25 mouse cellular contexts compared by ENCODE assay signal in the genomic region with DNA sequence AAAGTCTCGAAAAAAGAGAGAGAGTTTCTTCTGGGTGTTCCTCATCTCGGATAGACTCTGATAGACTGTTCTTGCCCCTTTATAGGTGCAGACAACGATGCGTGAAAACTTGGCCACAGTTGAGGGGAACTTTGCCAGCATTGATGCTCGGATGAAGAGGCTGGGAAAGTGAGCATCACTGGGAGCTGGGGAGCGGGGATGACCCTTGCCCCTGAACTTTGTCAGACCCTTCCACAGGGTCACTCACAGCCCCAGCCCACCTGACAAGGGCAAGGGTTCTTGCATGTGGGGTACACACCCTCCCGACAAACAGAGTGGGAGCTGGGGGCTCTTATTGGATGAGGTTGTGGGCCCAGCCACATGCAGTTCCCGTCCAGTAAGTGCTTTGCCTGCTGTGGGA. TPM values are rescaled to one million over a fixed set of nuclear protein-coding genes. Genes with fewer than 3 reads are reported as not detected.
DNase-seq lines count a peak whose midpoint lies in the region; ATAC-seq and TF ChIP-seq lines count a peak whose summit lies in the region.
"Had no signal": no experiment of that assay in that cellular context is flagged by ENCODE, and none has a peak within 500 bp of the region (broad histone marks: within the 10 kb centered on the region; RNA-seq: fewer than 3 reads in every experiment).

No protein-coding gene starts in this region.

- peaks cover 89% of the 10 kb centered on the region for H3K36me3 ChIP-seq in kidney, embryonic 14.5 days (ENCODE audit: control insufficient read depth, insufficient read depth, low read length)
- peaks cover 0 to 13% of the 10 kb centered on the region in 2 experiments; a peak in 2 of 4 replicates for H3K36me3 ChIP-seq in MEL (ENCODE audit: control insufficient read depth in 1 of 2, insufficient read depth in 2 of 2, low read length in 2 of 2)

- H3K4me2 ChIP-seq in kidney, embryonic 14.5 days (replicated peaks; ENCODE audit: low read depth, low read length), result no peak overlapping the region
- H3K4me2 ChIP-seq: forebrain, embryonic 13.5 days; heart, embryonic 13.5 days; hindbrain, embryonic 15.5 days had no signal

- 0 out of 4 replicates have a peak, but pooled peaks of 1 of the 2 experiments have one; percentile 30 for TF ChIP-seq POLR2A in MEL (IDR thresholded peaks at IDR 0.05; ENCODE audit: control insufficient read depth in 1 of 2, insufficient read depth in 1 of 2, low read depth in 1 of 2, low read length in 2 of 2, poor library complexity in 1 of 2)

- no peak for TF ChIP-seq RAD21 in MEL (IDR thresholded peaks at IDR 0.05; ENCODE audit: low read depth, low read length)

- TF ChIP-seq EP300 in MEL (IDR thresholded peaks at IDR 0.05; ENCODE audit: low read depth in 1 of 2, low read length in 2 of 2), result no peak

- no peaks in the 10 kb centered on the region for H3K27me3 ChIP-seq in kidney, embryonic 14.5 days (ENCODE audit: control insufficient read depth, insufficient read depth, low read length)
- H3K27me3 ChIP-seq in MEL (ENCODE audit: control insufficient read depth in 1 of 2, insufficient read depth in 2 of 2, low read length in 2 of 2), result no peaks in the 10 kb centered on the region
- H3K27me3 ChIP-seq: forebrain, embryonic 13.5 days; heart, embryonic 13.5 days; hindbrain, embryonic 15.5 days had no signal

- H3K9me3 ChIP-seq in kidney, embryonic 14.5 days (ENCODE audit: control insufficient read depth, low read length), result no peaks in the 10 kb centered on the region
- no peaks in the 10 kb centered on the region for H3K9me3 ChIP-seq in MEL (replicated peaks; ENCODE audit: insufficient read depth, low read length)
- H3K9me3 ChIP-seq: forebrain, embryonic 10.5 days; forebrain, embryonic 13.5 days; heart, embryonic 10.5 days; heart, embryonic 13.5 days; hindbrain, embryonic 15.5 days had no signal

- DNase-seq in cerebellum, postnatal 10 days, result peak; percentile 54 to 55
- DNase-seq in cerebellum, postnatal 25 days, result no peak
- peak; percentile 21 for DNase-seq in kidney, adult 18-20 months
- peak; percentile 29 to 53 for DNase-seq in kidney, postnatal 36 days
- DNase-seq in kidney, postnatal 10 days, result no peak
- no peak for DNase-seq in MEL (ENCODE audit: low read depth, low spot score)
- DNase-seq in thymus, postnatal 14 days, result no peak
- DNase-seq: adrenal gland, postnatal 10 days; B cell, adult 2 months; cerebellum, adult 11 months; cerebellum, adult 2 months; cerebellum, adult 9-11 months; gastrocnemius, postnatal 10 days; gastrocnemius, postnatal 36 days; heart, adult 2 months; heart, postnatal 14 days; heart, postnatal 4 days had no signal

- peaks cover 8% of the 10 kb centered on the region; the same call in 1 of the 2 replicates for H3K4me1 ChIP-seq in kidney, embryonic 14.5 days (ENCODE audit: control insufficient read depth, insufficient read depth, low read length)
- no peaks in the 10 kb centered on the region for H3K4me1 ChIP-seq in MEL (ENCODE audit: control insufficient read depth in 1 of 2, insufficient read depth in 2 of 2, low read length in 2 of 2)

- H3K4me3 ChIP-seq in kidney, embryonic 14.5 days (ENCODE audit: low read length), result no peak overlapping the region
- no peak overlapping the region for H3K4me3 ChIP-seq in MEL (ENCODE audit: control insufficient read depth in 1 of 2, insufficient read depth in 1 of 2, low read depth in 2 of 2, low read length in 2 of 2)
- H3K4me3 ChIP-seq: forebrain, embryonic 10.5 days; forebrain, embryonic 13.5 days; heart, adult 2 months; heart, embryonic 10.5 days; heart, embryonic 13.5 days; hindbrain, embryonic 15.5 days had no signal

- WGBS in kidney, embryonic 14.5 days, result 87% methylated on average over 8 of the region's 8 CpGs

- H3K9ac ChIP-seq in kidney, embryonic 14.5 days (ENCODE audit: low read depth, low read length), result no peak overlapping the region
- H3K9ac ChIP-seq in MEL (ENCODE audit: control insufficient read depth, low read depth, low read length, poor library complexity, severe bottlenecking), result no peak overlapping the region
- H3K9ac ChIP-seq: forebrain, embryonic 13.5 days; heart, embryonic 13.5 days; hindbrain, embryonic 15.5 days had no signal

- no peak overlapping the region for H3K27ac ChIP-seq in kidney, embryonic 14.5 days (ENCODE audit: low read depth, low read length)
- no peak overlapping the region for H3K27ac ChIP-seq in MEL (ENCODE audit: control insufficient read depth, low read depth, low read length)
- H3K27ac ChIP-seq: forebrain, embryonic 10.5 days; forebrain, embryonic 13.5 days; heart, adult 2 months; heart, embryonic 10.5 days; heart, embryonic 13.5 days; hindbrain, embryonic 15.5 days had no signal

- no peak for TF ChIP-seq CTCF in MEL (IDR thresholded peaks at IDR 0.05 in 2 of 3, conservative IDR thresholded peaks at IDR 0.05 in 1 of 3; ENCODE audit: control insufficient read depth in 1 of 3, insufficient read depth in 1 of 3, low read depth in 2 of 3, low read length in 3 of 3, poor library complexity in 1 of 3, severe bottlenecking in 1 of 3)

- H3K79me2 ChIP-seq in MEL (ENCODE audit: control insufficient read depth, insufficient read depth, low read length, poor library complexity), result peaks cover 13% of the 10 kb centered on the region

- ATAC-seq in kidney, embryonic 14.5 days (ENCODE audit: low FRiP score, low TSS enrichment), result no peak
- ATAC-seq: activated CD4-positive, CD25-positive, alpha-beta regulatory T cell, adult 4 months; forebrain, embryonic 13.5 days; forebrain, embryonic 16.5 days had no signal

TF ChIP-seq in MEL, 35 proteins besides CTCF, POLR2A, EP300 and RAD21:
- TF ChIP-seq POLR2AphosphoS2 (IDR thresholded peaks at IDR 0.05; ENCODE audit: low read length), result peak; percentile 36; the same call in 1 of the 2 replicates
- TF ChIP-seq ZMIZ1 (IDR thresholded peaks at IDR 0.05; ENCODE audit: low read depth, low read length), result 0 out of 2 replicates have a peak, but pooled peaks have one; percentile 58
- no peak for TF ChIP-seq ZC3H11A (IDR thresholded peaks at IDR 0.05; ENCODE audit: low read depth, low read length)
TF ChIP-seq in MEL: peak in this region for 2.

RNA-seq across cellular contexts. Expression of a gene that starts 7.5 kb away (rescaled TPM):
- polyA plus RNA-seq in kidney, embryonic 14.5 days (2014; fragmentation: Nextera tagmentation; extraction: Ambion mirVana), result 16.2 and 22.3 TPM in 2 replicates
- total RNA-seq in MEL (2012; rRNA removed), result 4.2 and 5.0 TPM in 2 replicates
- polyA plus RNA-seq in MEL (2012; ENCODE audit: insufficient read depth in 1 of 2, insufficient read length in 2 of 2, low read depth in 1 of 2, low replicate concordance in 2 of 2, missing spikeins in 1 of 2), result 10 to 100 TPM in 1 of 2 experiments, not detected in 1; 44.8 TPM

RNA-seq across cellular contexts. Expression of a gene that starts 15.1 kb away (rescaled TPM):
- polyA plus RNA-seq in kidney, embryonic 14.5 days (2014; fragmentation: Nextera tagmentation; extraction: Ambion mirVana), result 164 and 173 TPM in 2 replicates
- total RNA-seq in MEL (2012; rRNA removed), result 223 and 240 TPM in 2 replicates
- polyA plus RNA-seq in MEL (2012; ENCODE audit: insufficient read depth in 1 of 2, insufficient read length in 2 of 2, low read depth in 1 of 2, low replicate concordance in 2 of 2, missing spikeins in 1 of 2), result 100 to 1,000 TPM in 1 of 2 experiments, not detected in 1; 297 TPM

RNA-seq across cellular contexts. Expression of a gene that starts 18.2 kb away (rescaled TPM):
- polyA plus RNA-seq in kidney, embryonic 14.5 days (2014; fragmentation: Nextera tagmentation; extraction: Ambion mirVana), result 0.37 and 0.57 TPM in 2 replicates
- total RNA-seq in MEL (2012; rRNA removed), result 0.42 and 0.52 TPM in 2 replicates
- 1 to 10 TPM in 1 of 2 experiments, not detected in 1; 1.3 TPM for polyA plus RNA-seq in MEL (2012; ENCODE audit: insufficient read depth in 1 of 2, insufficient read length in 2 of 2, low read depth in 1 of 2, low replicate concordance in 2 of 2, missing spikeins in 1 of 2)

RNA-seq across cellular contexts. Expression of a gene that starts 30.3 kb away (rescaled TPM):
- polyA plus RNA-seq in kidney, embryonic 14.5 days (2014; fragmentation: Nextera tagmentation; extraction: Ambion mirVana), result 93.9 and 146 TPM in 2 replicates
- 147 and 162 TPM in 2 replicates for total RNA-seq in MEL (2012; rRNA removed)
- polyA plus RNA-seq in MEL (2012; ENCODE audit: insufficient read depth in 1 of 2, insufficient read length in 2 of 2, low read depth in 1 of 2, low replicate concordance in 2 of 2, missing spikeins in 1 of 2), result 100 to 1,000 TPM in 1 of 2 experiments, not detected in 1; 195 TPM

RNA-seq across cellular contexts. Expression of a gene that starts 40.4 kb away (rescaled TPM):
- 3.0 and 3.1 TPM in 2 replicates for polyA plus RNA-seq in kidney, embryonic 14.5 days (2014; fragmentation: Nextera tagmentation; extraction: Ambion mirVana)
- 24.4 and 27.7 TPM in 2 replicates for total RNA-seq in MEL (2012; rRNA removed)
- polyA plus RNA-seq in MEL (2012; ENCODE audit: insufficient read depth in 1 of 2, insufficient read length in 2 of 2, low read depth in 1 of 2, low replicate concordance in 2 of 2, missing spikeins in 1 of 2), result 10 to 100 TPM in 1 of 2 experiments, not detected in 1; 41.1 TPM

Comparison
In these comparisons a context has a peak if more than half of its experiments do, and no peak if none do; other contexts are left out.
1. DNase-seq: peak in cerebellum, postnatal 10 days (2 of 2), kidney, adult 18-20 months (single experiment) and kidney, postnatal 36 days (2 of 2); none in cerebellum, postnatal 25 days (0 of 2), kidney, postnatal 10 days (single experiment), MEL (single experiment) and thymus, postnatal 14 days (single experiment).